Mouse (Mus musculus): ENCODE measurements around the gene Stpg4.

The Stpg4 gene

DNA sequence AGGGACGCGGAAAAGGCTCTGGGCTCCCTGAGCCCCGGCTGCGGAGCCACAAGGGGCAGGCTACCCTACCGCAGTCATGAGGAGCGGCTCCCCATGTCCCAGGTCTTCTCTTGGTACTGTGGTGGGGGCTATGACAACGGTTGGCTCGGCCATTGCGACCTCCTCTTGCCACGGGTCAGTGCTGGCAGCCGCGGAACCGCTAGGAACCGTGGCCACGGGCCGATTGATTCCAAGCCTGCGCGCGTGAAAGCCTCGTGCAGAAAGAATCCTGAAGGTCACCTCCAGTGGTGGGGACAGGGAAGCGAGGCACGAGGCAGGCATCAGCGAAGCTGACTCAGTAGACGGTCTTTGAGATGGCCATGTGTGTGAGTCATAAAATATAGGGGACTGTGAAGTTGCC lies at the start of gene Stpg4:
TSS of gene Stpg4 (minus strand) at position 231 of the 400 bp plus-strand sequence.
- DNase-seq = no peak

DNA sequence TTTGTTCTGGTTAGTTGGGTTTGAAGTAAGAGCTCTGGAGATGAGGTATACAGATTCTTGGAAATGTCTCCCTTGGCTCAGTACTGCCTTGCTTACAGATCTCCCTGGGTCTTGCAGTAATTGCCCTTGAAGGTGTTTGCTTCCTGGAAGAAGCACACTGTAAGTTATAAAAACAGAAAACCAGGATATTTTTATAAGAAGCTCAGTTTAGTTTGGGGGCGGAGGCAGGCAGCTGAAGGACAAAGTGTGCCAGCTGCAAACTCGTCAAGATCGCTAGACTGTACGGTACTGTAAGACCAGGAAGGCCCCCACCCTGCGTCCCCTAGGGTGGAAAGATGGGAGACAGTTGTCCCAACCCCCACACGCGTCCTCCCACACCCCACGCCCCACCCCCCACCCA lies 47.8 kb upstream of the Stpg4 start:
- DNase-seq = peak; percentile 51

DNA sequence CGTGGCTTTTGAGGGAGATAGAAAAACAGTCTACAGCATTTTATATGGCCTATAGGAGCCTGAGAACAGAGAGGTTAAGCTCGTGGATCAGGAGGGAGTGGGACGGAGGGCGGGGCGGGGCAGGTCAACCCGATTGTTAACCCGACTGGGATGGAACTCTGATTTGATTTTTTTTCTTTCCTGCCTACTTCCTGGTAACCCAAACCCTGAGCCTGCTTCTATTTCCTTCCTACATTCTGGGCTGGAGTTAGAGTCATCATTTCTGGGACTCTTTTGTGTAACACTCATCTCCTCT lies 46.9 kb upstream of the Stpg4 start:
- DNase-seq = no peak

DNA sequence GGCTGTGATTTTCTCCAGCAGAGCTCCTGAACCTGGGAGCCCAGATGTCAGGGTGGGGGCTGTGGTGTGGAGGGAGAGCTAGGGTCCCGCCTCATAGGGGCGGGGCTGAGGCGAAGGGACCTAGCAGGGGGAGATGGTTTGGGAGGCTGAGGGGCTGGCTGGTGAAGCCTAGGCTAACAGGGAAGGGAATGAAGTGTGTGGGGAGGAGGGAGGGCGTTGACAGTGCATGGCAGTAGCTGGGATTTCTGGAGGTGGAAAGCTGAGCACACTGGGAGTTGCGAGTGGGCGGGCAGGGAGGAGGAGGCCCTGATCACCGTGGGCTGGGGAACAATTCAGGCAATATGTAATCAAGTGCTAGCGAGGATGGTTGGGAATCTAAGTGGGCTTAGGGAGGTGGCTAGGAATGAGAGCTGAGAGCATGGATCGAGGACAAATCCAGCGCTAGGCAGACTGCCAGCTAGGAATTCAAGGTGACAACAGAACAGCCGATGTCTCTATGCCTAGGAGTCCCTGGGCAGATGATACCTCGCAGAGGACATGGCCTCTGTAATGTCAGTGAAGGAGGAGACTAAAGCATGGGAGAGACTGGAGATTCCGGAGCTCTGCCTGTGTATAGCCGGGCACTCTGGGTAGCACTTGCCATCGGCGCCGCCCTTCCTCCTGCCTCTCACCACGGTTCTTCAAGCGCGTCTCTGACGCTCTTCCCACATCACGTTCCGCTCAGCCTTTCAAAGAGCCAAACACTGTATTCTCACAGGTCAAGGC lies 46.4 kb upstream of the Stpg4 start:
- peak; percentile 80 for DNase-seq

DNA sequence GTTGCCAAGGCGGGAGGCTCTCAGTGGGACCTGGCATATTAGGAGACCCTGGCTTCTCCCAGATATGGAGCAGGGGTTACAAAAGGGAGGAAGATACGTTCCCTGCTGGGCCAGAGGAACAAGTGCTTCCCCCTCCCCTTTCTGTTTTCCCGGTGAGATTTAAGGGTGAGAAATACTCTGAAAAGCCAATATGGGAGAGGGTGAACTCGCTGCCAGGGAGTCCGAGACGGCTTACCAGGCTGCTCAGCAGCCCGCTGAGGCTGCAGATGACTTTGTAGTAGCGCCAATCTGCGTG lies 45.8 kb upstream of the Stpg4 start:
- DNase-seq = no peak

DNA sequence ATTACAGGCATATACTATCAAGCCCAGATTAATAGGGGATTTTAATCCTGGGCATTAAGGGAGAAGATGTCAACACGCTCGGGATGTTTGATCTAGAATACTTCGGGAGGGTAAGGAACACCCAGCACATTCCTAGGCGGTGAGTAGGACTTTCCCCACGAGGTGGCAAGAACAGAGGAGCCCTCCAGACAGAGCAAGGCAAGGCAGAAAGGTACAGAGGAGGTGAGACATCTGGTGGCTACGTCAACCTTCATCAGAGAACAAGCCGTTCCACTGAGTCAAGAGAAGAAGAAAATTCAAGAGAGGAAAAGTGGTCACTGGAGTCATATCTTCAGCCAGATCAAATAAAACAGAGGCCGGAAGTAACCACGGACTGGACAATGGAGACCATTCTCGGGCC lies 45.3 kb upstream of the Stpg4 start:
- no peak for DNase-seq

DNA sequence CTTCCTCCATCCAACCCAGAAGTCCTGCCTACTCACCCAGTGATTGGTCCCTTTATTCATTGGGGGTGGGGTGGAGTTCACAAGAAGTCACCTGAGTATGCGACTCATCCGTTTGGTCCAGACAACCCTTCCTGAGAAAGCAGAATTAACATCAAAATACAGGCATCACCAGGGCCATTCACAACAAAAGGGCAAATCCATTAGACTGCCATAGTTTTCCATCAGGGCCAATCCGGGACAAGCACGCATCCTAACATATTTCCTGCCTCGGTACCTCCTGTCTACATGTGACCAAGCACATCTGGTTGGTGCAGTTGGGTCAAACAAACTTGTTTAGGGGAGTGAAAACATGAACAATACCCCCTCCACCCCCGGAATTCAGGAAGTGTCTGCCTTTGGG lies 44.1 kb upstream of the Stpg4 start:
- DNase-seq = no peak

DNA sequence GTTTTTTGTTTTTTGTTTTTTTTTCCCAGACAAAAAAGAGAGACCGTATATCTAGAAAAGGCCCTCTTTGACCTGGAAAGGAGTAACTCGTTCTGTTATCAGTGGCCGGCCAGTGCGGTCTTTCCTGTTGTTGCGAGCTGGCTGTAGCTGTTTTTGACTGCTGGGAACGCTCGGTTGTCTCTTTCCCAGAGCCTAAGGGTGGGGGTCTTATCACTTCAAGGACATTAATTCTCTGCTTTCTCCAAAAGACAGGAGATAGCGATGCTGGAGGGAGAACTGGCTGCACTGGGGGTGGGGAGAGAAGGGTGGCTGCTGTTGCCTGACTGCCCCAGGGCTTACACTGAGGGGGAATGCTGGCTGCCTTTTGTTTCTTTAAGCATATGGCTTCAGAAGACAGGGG lies 43.3 kb upstream of the Stpg4 start:
- DNase-seq = no peak

DNA sequence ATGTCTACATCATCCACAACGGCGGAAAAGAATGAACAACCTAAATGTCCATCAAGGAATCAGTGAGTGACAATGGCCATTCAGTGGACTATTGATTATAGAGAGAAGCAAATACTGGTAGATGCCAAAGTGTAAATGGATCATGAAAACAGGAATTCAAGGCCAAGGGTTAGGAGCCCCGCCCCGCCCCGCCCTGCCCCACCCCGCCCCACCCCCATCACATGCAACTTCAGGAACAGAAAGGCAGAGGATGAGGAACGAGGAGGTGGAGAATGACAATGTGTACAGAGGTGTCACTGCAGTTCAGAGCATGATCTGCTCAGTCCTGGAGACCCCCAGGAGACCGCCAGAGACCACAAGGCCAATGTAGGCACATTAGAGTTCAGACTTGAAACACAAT lies 42.7 kb upstream of the Stpg4 start:
- no peak for DNase-seq

DNA sequence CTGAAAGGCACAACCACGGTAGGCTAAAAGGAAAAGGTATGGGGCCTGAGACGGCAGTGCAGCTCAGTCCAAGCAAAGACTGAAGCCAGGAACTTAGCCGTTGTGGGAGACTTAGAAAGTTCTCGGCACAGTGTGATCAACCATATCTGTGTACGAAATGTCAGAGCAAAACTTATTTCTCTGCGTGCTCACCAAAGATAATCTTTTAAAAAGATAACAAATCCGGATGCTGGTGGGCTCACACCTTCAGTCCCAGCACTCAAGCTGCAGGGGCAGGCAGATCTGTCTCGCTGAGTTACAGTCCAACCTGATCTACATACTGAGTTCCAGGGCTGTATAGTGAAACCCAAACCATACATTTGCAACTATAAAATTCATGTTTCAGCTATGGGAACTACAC lies 41.9 kb upstream of the Stpg4 start:
- DNase-seq = no peak

DNA sequence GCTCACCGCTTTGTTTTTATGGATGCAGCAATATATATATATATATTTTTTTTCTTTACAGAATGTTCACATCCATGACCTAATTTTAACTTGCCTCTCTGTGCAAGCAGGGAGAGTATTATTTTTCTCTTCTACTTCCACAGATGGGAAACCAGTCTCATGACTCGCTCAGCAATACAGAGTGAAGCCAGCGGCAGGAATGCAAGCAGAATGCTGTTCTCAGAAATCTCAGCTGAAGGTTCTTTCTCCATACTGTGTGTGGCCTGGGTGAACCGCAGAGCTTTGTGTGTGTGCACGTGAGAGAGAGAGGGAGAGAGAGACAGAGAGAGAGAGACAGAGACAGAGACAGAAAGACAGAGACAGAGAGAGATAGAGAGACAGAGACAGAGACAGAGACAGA lies 41.1 kb upstream of the Stpg4 start:
- no peak for DNase-seq

DNA sequence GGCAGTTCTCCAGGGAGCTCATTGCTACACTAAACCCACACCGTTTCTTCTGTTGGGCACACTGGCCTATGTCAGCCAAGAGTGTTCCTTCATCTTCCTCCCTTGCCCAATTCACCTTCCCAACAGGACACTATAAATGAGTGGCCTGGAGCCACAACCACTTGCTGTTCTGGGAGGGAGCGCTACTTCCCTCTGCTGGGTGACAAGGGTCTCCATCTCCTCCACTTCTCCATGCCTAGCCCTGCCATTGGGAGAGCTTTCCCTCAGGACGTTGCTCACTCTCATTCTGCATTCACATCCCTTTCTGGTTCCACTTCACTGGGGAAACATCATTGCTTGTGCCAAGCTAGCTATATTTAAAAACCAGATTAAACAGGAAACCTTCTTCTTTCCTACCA lies 34.0 kb upstream of the Stpg4 start:
- DNase-seq = no peak

DNA sequence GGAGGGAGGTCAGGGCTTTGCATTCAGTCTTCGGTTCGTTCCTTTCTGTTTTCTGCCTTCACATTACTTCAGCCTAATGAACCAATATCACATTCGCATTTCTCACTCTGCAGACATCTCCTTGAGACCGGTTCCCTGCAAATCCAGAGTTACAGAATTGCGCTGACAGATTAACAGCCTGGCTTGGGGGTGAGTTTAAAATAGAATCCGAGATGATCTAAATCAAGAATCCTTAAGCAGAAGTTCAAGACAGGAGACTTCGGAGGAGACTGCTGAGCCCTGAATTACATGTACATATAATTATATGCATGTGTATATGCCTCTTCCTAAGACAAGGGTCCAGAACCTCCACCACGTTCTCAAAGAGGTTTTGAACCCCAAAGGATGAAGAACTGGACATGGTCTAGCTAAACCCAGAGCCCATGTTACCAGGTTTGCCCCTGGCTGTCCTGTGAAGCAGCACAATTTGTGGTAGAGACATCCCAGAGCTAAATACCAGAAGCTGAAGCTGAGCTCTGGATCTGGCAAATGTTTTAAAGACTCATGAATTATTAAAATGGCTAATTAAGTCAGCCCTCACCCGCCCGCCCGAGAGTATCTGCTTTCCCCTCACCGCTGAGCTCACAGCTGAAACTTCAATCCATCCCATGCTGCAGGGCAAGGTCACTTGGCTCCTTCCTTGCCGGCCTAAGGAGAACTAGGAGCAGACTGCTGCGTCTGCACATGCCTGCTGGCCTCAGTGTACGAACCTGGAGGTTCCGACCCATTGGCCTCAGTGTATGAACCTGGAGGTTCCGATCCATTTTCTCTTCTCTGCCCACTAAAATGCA lies 33.3 kb upstream of the Stpg4 start:
- DNase-seq = no peak

DNA sequence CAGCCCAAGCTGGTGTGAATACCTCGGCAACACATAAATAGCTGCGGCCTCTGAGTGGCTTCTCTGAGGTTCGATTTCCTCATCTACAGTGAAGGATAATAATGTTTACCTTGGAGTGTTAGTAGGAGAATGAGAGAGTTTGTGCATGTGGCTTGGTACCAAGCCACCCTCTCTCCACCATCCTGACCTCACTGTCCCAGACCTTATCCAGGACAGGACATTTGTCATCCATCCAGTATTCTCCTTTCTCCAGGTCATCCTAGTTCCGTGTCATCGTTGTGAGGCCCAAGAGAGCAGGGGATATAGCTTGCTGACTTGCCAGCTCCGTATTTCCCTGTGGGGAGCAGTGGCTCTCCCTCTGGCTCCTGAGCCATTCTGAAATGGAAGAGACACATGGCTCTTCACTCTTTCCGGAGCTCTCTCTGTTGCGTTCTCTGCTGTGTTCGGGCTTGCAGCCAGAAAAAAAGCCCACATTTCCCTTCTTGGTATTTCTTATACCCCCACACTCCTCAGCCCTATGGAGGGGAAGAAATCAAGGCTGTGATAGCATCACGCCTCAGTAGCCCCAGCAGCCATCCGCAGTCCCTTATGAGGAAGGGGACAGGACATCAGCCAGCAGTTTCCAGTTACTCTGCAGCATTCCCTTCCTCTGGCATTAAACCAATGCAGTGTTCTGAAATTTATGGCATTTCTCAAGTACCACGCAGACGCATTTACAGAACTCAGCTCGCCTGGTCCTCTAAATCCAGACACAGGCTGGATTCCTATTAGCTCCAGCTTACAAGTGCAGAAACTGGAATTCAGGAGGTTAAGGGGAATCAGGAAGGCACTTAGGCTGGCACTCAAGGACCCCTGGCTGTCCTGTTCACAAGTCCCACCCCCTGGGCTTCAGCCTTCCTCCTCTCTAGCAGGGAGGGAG lies 32.5 kb upstream of the Stpg4 start:
- DNase-seq = peak; percentile 79

DNA sequence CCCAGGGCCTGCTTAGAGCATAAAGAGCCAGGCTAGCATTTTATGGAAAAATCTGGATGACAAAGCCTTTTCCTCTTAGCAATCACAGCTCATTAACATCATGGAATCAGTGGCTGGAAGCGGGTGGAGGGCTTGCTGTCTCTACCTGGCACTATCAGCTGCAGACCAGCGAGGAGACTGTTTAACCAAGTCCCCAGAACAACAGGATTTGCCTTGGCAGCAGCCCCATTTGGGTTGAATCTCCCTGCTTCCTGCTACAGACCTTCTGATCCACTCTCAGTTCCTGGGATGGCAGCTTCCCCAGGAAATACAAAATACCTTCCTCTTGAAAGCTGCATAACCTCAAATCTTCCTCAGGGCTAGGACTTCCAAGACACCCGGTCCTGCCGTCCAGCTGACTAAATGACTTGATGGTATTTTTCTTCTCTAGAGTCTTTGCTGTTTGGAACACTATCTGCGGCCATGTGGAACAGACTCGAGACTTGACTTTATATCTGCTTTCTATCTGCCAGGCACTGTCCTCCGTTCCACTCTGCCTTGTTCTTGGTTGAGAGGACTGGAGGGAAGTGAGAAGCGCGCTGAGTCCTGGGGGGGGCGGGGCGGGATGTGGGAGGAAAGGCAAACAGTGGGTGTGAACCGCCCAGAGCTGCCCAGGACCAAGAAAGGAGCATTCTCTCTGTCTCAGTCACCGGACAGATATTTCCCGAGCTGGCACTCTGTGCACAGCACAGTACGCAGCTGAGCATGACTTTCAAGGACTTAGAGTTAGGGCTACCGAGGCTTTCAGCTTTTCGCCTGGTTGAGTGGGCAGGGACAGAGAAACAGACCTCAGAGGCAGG lies 31.6 kb upstream of the Stpg4 start:
- no peak for DNase-seq

DNA sequence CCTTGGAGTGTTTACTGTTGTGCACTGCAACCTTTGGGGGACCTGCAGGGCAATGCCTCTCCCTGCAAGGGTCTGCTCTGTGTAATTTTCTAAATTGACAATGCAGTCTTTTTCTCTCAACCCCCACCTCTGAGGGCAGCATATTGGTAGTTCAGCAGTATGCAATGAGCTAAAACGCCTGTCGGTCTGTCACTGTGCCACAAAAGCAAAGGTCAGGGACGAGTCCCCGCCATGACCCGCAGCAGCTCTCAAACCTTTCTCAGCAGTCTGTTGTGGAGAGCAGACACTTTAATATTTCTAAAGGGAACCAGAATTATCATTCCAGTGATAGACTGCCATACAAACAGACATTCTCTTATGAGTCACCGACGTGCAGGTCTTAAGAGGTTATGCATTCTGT lies 30.4 kb upstream of the Stpg4 start:
- no peak for DNase-seq

DNA sequence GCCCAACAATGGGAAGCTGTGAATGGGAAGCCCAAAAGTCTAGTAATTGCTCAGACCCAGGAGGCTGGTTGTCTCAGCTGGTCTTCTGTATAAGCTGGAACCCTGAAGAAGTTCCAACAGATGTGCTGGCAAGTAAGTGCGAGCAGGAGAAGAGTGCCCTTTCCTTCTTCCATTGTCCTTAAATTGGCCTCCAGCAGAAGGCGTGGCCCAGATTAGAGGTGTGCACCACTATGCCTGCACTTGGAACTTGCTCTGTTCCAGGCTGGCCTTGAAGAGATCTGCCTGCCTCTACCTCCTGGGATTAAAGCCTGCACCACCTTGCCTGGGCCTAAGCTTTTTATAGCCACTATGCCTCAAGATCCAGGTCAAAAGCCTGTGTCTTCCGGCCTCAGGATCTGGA lies 26.6 kb upstream of the Stpg4 start:
- DNase-seq = no peak

DNA sequence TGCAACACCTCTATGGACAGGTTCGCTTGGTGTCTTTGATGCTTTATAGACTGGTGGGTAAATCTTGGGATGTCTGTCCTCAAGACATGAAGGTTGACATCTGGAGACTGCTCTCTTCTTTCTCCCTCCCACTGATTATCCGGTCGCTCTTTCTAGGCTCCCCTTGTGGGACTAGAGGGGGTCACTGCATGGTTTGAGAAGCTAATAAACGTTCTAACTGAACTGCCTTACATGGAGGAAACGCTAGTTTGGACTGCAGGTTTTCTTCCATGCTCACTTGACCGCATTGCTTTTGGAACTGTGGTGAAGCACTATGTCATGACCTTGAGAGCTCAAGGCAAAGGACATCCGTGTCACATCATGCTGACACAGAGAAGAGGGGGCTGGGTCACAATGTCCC lies 25.8 kb upstream of the Stpg4 start:
- DNase-seq = no peak

DNA sequence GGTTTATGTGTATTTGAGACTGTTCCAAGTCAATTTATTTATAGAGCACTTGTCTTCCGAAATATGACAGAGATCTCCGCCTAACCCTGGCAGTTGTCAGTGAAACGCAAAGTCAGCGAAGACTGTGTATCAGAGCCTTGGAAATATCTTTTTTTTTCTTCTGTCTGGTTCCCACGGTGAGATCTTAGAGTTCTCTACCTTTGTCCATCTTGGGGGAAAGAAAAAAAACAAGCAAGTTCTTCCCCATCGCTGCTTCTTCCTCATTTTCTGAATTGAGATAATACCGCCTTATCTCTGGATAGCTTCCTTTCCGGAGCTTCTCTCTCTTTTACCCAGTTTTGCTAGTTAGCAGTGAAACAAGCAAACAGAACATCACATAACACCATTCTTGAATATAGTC lies 21.3 kb upstream of the Stpg4 start:
- DNase-seq = no peak

DNA sequence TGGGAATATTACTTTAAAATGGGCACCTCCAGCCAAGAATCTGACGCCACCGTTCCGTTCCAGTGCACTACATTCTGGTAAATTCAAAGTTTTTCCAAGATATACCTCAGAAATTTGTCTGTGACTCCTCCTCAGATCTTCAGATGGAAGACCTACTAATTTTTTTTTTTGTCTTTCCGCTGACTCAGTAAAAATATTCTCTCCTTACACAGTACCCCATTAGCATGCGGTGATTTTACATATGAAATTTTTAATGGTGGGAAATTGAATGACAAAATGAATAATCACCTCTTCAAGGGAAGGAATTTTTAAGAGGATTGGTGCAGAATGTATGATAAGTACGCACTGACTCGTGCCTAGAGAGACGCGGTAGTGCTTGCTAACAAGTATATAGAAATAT lies 20.8 kb upstream of the Stpg4 start:
- DNase-seq = no peak

DNA sequence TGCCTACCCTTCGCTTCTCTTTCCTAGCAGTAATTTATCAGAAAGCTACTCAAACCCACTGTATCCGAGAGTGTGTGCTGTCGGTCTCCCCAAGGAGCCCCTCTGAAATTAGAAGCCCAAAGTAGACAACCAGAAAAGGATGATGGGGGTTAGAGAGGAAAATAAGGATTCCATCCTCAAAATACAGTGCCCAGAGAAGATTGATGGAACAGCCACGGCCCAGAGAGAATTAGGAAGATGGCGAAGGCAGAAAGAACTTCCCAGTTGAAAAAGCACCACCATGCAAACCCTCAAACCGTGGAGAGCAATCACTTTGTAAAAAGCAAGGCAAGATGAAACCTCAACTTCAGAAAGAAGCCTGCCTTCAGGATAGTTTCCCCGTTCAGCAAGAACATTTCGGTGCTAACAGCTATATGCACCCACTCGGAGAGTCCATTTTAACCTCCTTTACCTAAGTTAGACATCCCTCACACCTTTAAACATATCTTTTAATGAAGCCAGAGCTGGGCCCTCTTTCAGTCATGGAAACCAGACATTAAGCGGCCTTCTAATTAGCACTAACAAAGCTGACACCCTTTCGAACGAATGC lies 20.2 kb upstream of the Stpg4 start:
- no peak for DNase-seq
